Mouse (Mus musculus) kidney, adult 2 months (tissue): ENCODE results near the gene Ap3s2.

Experiments
- CTCF ChIP-seq: fragments of 200-500 bp; conservative IDR thresholded peaks from 2 replicates; pipeline ENCODE4 v1.5.1; 2011; ENCODE audit warnings: low read depth, mild to moderate bottlenecking, control low read depth, low read length, moderate library complexity, mixed read lengths; ENCODE audit not compliant: insufficient read depth, insufficient read length
- POLR2A ChIP-seq: fragments of 200-500 bp; IDR thresholded peaks from one replicate; pipeline ENCODE4 v1.6.1; 2011; ENCODE audit warnings: low read depth, low read length, control low read depth

- no peak for TF ChIP-seq CTCF
- TF ChIP-seq POLR2A: no peak
Observed at GRCm38 (mm10) chr7:79894790-79895189, 25.7 kb downstream of the Ap3s2 start.
